Mouse (Mus musculus) spleen, embryonic (tissue): ENCODE measurements around the gene Map4k3.

ENCODE experiments used
- CTCF ChIA-PET: fragments of 350-600 bp; sonication (Branson Sonifier 250); formaldehyde crosslinking; loops from one replicate; lab custom pipeline; 2022; lab: Charles Lee

Gene Map4k3

DNA sequence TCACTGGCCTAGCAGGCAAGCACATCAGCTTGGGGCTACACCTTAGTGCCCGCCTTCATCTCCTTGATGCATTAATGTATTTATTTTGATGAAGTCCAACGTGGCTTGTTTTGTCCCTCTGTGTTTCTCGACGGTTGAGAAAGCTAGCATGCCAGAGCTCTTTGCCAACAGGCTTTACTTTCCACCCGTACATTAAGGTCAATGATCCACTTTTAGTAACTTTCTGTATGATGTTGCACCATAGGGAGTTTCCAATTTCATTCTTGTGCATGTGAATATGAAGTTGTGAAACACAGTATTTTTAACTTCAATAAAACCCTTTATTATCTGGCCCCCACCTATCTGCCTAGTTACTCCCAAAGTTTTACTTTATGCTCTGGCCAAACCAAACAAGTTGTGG lies 42.2 kb downstream of the Map4k3 start:
- CTCF ChIA-PET = no interaction called here

DNA sequence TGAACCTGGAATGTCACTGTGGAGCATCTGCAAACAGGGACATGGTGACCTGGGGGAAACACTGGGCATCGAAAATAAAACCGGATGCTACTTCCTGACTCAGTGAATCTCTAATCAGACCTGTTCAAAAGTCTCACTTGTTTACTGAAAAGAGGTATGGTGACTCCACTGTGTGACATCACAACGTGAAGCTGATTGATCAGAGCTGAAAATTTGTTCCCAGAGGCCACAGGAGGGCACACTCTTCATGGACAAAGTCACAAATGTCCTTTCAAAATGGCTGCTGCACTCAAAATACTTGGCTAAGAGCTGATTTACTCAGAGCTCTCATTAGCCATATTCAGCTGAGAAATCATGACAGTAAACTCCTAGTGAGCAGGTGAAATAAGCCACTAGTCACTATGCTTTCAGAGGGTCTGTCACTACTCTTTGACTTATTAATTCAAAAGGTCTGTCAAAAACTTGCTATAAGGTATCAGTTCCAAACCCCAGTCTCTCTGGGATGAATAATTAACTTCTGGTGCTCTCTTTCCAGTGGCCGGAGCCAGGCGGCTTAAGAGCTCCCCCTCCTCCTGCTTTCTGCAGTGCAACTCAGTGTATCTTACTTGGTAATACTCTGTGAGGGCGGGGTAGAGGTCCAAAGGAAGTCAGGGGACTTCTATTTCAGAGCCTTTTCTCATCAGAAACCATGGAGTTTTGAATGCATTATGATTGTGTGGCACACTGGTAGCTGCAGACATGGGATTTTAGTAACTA lies 44.3 kb downstream of the Map4k3 start:
- CTCF ChIA-PET = no interaction called here

DNA sequence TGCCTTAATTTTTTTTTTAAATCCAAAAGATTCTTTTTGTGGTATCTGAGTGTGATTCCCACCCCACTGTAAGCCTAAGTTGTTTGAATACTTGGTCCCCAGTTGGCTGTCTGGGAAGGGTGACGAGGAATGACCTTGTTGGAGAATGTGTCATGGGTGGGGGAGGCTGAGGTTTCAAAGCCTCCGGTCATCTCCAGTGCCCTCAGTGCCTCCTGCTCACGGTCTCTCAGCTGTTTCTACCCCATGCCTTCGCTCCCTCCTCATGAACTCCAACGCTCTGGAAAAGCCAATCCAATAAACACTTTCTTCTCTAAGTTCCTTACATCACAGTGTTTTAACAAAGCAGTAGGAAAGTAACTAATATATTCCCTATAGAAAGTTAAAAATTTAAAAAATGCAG lies 45.2 kb downstream of the Map4k3 start:
- CTCF ChIA-PET = no interaction called here

DNA sequence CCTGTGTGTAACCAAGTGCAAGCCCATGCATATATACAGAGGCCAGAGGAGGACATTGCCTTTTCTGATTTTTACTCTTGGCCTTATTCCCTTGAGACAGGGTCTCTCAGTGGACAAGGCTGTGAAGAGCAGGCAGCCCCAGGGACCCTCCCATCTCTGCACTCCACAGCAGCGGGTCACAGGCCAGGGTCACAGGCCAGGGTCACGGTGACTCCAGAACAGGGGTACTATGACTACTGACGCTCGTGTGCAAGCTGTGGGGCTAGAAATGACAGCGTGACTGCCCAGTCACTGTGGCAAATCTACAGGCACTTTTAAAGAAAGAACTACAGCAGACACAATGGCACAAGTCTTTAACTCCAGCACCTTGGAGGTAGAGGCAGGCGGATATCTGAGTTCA lies 50.1 kb downstream of the Map4k3 start:
- CTCF ChIA-PET = no interaction called here

DNA sequence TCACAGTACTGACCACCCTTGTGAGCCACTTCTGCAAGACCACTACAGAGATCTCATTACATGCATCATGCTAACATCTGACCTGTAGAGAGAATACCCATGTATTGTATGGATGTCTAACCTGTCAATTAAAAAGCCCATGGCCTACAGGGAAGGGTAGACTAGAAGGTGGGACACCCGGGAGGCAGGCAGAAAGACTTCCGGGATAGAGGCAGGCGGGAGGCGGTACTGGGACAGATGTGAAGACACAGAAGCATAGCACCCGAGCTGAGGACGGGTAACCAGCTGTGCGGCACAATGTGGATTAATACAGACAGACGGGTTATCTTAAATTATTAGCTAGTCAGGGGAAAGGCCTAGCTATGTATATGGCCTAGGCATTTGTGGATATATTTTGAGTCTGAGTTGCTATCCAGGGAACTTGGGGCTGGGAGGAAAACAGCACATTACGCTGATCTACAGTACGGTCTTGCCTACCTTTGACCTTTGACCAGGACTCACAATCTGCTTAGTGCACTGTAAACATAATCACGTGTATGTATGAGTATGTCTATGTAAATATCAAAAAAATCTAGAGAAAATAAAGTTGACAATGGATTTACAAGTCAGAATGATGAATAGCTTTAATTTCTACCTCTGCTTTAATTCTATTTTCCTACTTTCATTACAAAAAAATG lies 51.3 kb downstream of the Map4k3 start:
- CTCF ChIA-PET = no interaction called here

- CTCF ChIA-PET = no interaction called here
These were observed 52.1 kb downstream of the Map4k3 start for GRCm38 (mm10) chr17:80676211-80676610.

GRCm38 (mm10) chr17:80670395-80670794 lies 57.9 kb downstream of the Map4k3 start:
- CTCF ChIA-PET = no interaction called here

DNA sequence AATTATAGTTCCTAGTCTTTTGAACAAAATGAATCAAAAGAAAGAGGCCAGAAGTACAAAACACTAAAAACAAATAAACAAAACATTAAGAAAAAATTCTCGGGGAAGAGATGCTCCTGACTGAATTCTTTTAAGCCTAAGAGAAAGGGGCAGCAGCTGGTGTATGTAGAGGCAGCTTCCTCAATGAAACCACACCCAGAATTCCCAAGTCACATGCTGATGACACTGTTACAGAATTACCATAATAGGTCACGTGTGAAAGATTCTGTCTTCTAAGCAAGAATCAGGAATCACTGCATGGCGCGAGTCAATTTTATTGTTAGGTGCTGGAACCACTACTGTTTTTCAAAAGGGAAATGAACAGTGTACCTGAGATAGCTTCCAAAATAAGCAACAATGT lies 64.7 kb downstream of the Map4k3 start:
- CTCF ChIA-PET = no interaction called here

GRCm38 (mm10) chr17:80662836-80663620 lies 65.3 kb downstream of the Map4k3 start:
- CTCF ChIA-PET = no interaction called here

- CTCF ChIA-PET = no interaction called here
These were observed 66.4 kb downstream of the Map4k3 start for GRCm38 (mm10) chr17:80661896-80662295.

- CTCF ChIA-PET = no interaction called here
These were observed 67.4 kb downstream of the Map4k3 start for GRCm38 (mm10) chr17:80660707-80661380.

DNA sequence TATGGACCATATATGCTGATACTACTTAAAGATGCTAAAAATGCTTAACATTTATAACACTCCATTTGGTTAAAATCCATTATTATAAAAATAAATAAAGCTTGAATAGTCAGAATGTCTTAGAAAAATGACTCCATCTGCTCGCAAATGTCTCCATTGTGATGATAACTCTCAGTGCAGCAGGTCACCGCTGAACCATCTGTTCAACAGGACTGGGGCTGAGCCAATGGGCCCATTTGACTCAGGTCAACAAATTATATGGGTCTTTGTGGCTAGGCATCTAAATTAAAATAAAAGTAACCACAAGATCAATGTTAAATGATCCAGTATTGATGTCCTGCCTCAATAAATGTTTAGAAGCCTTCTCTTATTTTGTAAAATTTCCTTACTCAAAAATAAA lies 68.1 kb downstream of the Map4k3 start:
- CTCF ChIA-PET = no interaction called here

DNA sequence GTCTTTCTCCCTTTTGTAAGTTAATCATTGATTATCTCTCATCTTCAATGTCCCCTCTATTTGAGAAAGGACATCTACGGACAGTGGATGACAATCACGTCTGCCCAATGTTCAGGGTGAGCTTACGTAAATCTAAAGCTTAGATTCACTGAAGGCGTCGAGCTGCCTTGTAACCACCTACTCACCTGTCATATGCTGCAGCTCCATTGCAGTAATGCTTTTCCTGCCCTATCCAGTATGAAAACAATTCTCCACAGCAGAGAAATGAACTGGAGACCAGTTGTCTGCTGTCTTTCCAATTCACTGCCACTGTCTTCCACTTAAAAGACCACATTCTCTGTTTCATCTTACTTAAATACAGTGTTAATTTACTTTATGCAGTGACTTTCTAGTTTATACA lies 68.5 kb downstream of the Map4k3 start:
- CTCF ChIA-PET = no interaction called here

DNA sequence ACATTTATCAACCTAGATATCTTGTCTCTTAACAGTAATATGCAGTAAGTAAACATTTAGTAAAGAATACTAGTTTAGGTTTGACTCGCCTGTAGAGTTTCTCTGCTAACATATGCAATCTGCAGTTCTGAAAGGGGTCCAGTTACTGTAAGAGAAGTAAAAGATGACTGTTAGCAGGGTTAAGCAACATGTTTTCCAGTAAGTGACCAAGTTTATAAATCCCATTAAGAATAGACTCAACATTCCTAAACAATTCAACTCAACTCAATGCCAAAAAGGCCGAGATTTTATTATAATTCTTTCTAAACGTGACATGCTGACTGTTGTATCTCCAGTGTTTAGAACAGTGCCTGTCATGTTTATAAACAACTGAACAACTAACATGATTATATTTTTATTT lies 74.0 kb downstream of the Map4k3 start:
- CTCF ChIA-PET = no interaction called here

DNA sequence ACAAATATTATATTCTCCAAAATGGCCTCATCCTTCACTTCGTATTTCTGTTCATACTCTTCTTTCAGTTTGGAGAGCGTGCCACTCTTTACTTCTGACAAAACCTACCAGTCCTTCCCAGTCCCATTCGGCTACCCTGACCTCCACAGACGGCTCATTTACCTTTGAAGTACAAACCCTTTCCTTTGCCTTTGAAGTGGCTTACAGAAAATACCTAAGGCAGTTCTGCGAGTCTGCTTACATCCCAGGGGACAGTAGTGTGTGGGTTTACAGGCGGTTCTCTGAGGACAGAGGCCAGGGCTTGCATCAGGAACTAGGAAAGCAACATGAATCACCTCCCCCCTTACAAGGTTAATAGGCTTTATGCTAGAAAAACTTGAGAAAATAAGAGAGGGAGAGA lies 75.5 kb downstream of the Map4k3 start:
- CTCF ChIA-PET = no interaction called here

GRCm38 (mm10) chr17:80646843-80647242 lies 81.4 kb downstream of the Map4k3 start:
- CTCF ChIA-PET = no interaction called here

DNA sequence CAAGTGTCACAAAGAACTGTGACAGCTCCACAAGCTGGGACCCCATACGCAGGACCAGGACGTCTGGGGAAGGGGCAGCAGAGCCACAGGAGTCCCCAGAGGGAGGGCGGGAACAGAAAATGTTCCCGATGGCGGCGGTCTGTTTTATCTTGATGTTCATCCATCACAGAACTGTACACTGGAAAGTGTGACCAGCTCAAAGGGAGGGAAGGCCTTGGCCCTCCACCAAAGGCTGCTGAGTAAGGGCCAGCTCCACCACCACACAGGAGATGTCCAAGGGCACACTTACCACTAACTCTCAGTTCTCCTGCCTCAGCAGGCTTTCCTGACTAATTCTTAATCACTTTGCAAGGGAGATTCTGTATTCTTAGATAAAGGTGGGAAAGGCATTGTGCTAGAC lies 82.2 kb downstream of the Map4k3 start:
- CTCF ChIA-PET = no interaction called here

DNA sequence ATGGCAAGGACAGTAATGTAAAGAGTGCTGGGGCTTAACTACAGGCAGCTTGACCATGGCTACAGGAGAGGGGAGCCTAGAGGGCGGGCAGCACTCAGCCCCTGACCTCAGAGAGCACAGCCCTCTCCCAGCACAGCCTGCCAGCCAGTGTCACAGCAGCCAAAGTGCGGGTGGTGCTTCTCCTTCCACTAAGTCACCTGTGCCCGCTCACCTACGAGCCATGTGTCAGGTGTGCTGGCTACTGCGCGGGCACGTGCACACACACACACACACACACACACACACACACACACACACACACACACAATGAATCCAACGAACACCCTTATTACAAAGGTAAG lies 82.6 kb downstream of the Map4k3 start:
- CTCF ChIA-PET = no interaction called here

DNA sequence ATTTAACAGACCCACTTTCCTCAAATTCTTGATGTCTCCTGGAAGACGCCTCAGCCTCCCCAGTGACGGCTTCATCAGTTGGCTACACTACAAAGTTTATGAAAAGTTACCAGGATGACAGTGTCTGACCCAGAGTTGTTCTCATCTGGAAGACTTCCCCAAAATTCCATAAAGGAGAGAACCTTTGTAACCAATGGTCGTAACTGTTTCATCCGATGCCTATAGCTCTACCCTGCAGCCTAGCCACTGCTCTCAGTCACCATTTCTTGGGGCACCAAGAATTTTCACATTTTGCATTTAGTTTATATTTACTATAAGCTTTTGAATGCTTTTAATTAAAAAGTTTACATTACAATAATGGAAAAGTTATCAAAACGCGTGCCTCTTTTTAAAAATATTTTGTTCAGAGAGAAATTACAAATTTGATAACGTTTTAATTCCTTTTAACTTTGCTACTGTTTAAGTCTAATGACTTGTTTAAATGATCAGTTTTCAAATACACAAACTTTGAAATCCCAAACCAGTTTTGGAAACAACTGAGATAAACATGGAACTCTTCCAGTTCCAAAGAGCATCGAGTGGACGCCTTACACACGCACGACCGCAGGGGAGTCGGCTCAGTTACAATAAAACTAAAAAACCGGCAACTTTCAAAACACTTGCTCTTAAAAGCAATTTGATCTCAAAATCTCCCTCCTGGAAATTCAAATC lies 83.1 kb downstream of the Map4k3 start:
- CTCF ChIA-PET = no interaction called here

GRCm38 (mm10) chr17:80644567-80644966 lies 83.7 kb downstream of the Map4k3 start:
- CTCF ChIA-PET = no interaction called here

DNA sequence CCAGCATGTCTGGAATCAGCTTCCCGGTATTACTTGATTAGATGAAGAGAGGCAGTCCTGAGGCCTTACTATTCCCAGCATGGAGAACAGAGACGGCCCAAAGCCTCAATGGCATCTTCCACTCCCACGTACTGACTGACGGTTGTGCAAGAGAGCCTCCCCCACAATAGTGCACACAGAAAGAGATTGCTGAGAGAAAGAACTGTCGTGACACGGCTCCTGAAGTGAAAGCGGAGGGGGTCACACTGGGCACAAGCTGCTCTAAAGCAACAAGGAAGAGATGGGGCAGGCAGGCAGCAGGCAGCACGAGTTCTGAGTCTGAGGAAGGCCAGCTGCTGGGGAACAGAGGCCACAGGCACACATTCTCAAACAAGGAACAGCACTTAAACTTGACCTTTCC lies 90.2 kb downstream of the Map4k3 start:
- CTCF ChIA-PET = no interaction called here

GRCm38 (mm10) chr17:80635794-80636193 lies 92.5 kb downstream of the Map4k3 start:
- CTCF ChIA-PET = no interaction called here
